Mouse (Mus musculus): Measurements from ENCODE around the gene Glra4.

DNA sequence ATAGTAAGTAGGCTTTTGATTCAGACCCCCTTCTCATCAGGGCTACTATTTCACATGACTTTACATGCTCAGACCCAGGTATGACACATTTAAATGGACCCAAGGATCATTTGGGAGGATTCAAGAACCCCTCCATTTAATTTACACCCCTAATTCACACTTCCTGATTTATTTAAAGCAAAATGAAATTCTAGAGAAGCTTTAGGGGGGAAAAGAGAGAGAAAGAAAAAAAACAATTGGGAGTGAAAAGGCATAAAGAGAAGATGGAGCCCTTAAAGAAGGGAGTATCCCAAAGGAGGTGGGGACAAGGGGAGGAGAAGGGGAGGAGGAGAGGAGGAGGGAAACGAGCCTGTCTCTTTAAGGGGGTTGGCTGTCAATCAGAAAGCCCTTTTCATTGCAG is 42.4 kb upstream of the Glra4 start, which contains the start of gene Plp1:
- no peak for TF ChIP-seq POLR2A (IDR thresholded peaks at IDR 0.05; ENCODE audit: low read depth, low read length)
- TF ChIP-seq CTCF (conservative IDR thresholded peaks at IDR 0.05; ENCODE audit: insufficient read depth, insufficient read length, low read depth, low read length): no peak

All from kidney, adult 2 months (tissue).